Mouse (Mus musculus): ENCODE measurements around the gene Glb1. TPM values are rescaled to one million over a fixed set of nuclear protein-coding genes. Genes with fewer than 3 reads are reported as not detected.
"Not testable (repeated sequence)": the region's sequence is repeated elsewhere in the genome, so short reads cannot be mapped to it uniquely, and the experiment has no call there.

Gene Glb1
- polyA plus RNA-seq (2015; fragmentation: Nextera tagmentation; extraction: Ambion mirVana): 51.7 and 53.6 TPM in 2 replicates

- peak; percentile 99 for ATAC-seq (ENCODE audit: low read depth)
- 0% methylated on average over 70 of the region's 73 CpGs for WGBS
- Histone ChIP-seq H3K9ac (ENCODE audit: low read length) (peak within 1 kb of the TSS; percentile 86), H3K36me3 (ENCODE audit: control insufficient read depth, insufficient read depth, low read length) (peaks cover 20% of the 10 kb centered on the region), H3K27me3 (ENCODE audit: control insufficient read depth, insufficient read depth, low read depth, low read length) (no peaks in the 10 kb centered on the region), H3K4me3 (ENCODE audit: low read length) (peak within 1 kb of the TSS; percentile 64), H3K9me3 (ENCODE audit: control insufficient read depth, low read length) (peaks cover 7% of the 10 kb centered on the region; the same call in 1 of the 2 replicates), H3K4me2 (ENCODE audit: low read depth, low read length) (peak within 1 kb of the TSS; percentile 90), H3K27ac (ENCODE audit: low read length) (peak within 1 kb of the TSS; percentile 86), H3K4me1 (replicated peaks; ENCODE audit: control insufficient read depth, insufficient read depth, low read length) (peaks cover 11% of the 10 kb centered on the region)
Observed at GRCm38 (mm10) chr9:114400949-114401684, at the start of gene Glb1, which contains the start of gene Tmppe. Glb1 (plus strand) TSS chr9:114401076. Tmppe (plus strand) TSS chr9:114401105.

- peaks cover 4% of the 10 kb centered on the region; the same call in 1 of the 2 replicates for H3K4me1 ChIP-seq (replicated peaks; ENCODE audit: control insufficient read depth, insufficient read depth, low read length)
- peak overlapping the region; percentile 97 for H3K4me2 ChIP-seq (ENCODE audit: low read depth, low read length)
- peak overlapping the region; percentile 69 for H3K9ac ChIP-seq (ENCODE audit: low read length)
- H3K9me3 ChIP-seq (ENCODE audit: control insufficient read depth, low read length): no peaks in the 10 kb centered on the region
- H3K36me3 ChIP-seq (ENCODE audit: control insufficient read depth, insufficient read depth, low read length): no peaks in the 10 kb centered on the region
- peak overlapping the region; percentile 43; the same call in 1 of the 2 replicates for H3K27ac ChIP-seq (ENCODE audit: low read length)
- H3K4me3 ChIP-seq (ENCODE audit: low read length): peak overlapping the region; percentile 59
- whole genome bisulfite sequencing: under 1% methylated on average over 48 of the region's 48 CpGs
- peak; percentile 90 for ATAC-seq (ENCODE audit: low read depth)
- H3K27me3 ChIP-seq (ENCODE audit: control insufficient read depth, insufficient read depth, low read depth, low read length): no peaks in the 10 kb centered on the region
Observed at GRCm38 (mm10) chr9:114367783-114368470, 32.9 kb upstream of the Glb1 start.

GRCm38 (mm10) chr9:114368471-114368858 lies 32.4 kb upstream of the Glb1 start:
- ATAC-seq (ENCODE audit: low read depth): peak; percentile 20; the same call in 1 of the 2 replicates
- 11% methylated on average over 12 of the region's 12 CpGs for WGBS

DNA sequence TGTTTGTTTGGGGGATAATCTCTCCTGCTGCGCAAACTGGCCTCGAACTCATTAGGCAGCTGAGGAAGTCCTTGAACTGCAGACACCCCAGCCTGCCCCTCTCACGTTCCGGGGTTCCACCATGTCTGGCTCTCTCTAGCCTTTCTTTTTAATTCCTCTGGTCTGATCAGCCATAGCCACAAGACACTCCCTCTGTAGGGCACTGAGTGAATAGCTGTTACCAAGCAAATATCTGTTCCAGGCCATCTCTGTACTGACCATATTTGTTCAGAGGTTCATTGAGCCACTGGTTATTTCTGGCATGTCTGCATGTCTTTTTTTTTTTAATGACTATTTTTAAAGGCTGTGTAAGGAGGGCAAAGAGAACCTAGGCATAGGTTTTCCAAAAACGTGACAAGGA lies 31.5 kb upstream of the Glb1 start:
- not testable (repeated sequence) for H3K27me3 ChIP-seq (ENCODE audit: control insufficient read depth, insufficient read depth, low read depth, low read length); H3K4me2 ChIP-seq (ENCODE audit: low read depth, low read length); H3K4me3 ChIP-seq (ENCODE audit: low read length); H3K4me1 ChIP-seq (replicated peaks; ENCODE audit: control insufficient read depth, insufficient read depth, low read length); H3K36me3 ChIP-seq (ENCODE audit: control insufficient read depth, insufficient read depth, low read length); H3K9me3 ChIP-seq (ENCODE audit: control insufficient read depth, low read length); H3K9ac ChIP-seq (ENCODE audit: low read length); ATAC-seq (ENCODE audit: low read depth); H3K27ac ChIP-seq (ENCODE audit: low read length)
- WGBS: 52% methylated on average over 5 of the region's 5 CpGs

More at GRCm38 (mm10) chr9:114368471-114368858, 32.4 kb upstream of the Glb1 start:
- Histone ChIP-seq H3K36me3 (ENCODE audit: control insufficient read depth, insufficient read depth, low read length) (0 out of 2 replicates have a peak, but pooled peaks cover under 1% of the 10 kb centered on the region), H3K27ac (ENCODE audit: low read length) (peak overlapping the region; percentile 16; the same call in 1 of the 2 replicates), H3K4me2 (ENCODE audit: low read depth, low read length) (peak overlapping the region; percentile 97), H3K9ac (ENCODE audit: low read length) (peak overlapping the region; percentile 69), H3K9me3 (ENCODE audit: control insufficient read depth, low read length) (no peaks in the 10 kb centered on the region), H3K4me3 (ENCODE audit: low read length) (peak overlapping the region; percentile 59), H3K27me3 (ENCODE audit: control insufficient read depth, insufficient read depth, low read depth, low read length) (no peaks in the 10 kb centered on the region), H3K4me1 (replicated peaks; ENCODE audit: control insufficient read depth, insufficient read depth, low read length) (peaks cover 4% of the 10 kb centered on the region; the same call in 1 of the 2 replicates)

- not testable (repeated sequence) for H3K4me2 ChIP-seq (ENCODE audit: low read depth, low read length); ATAC-seq (ENCODE audit: low read depth)
- WGBS: 26% methylated on average over 5 of the region's 5 CpGs
Observed at GRCm38 (mm10) chr9:114371717-114372116, 29.2 kb upstream of the Glb1 start.

GRCm38 (mm10) chr9:114375276-114375962 lies 25.5 kb upstream of the Glb1 start:
- H3K4me1 ChIP-seq (replicated peaks; ENCODE audit: control insufficient read depth, insufficient read depth, low read length): no peaks in the 10 kb centered on the region
- ATAC-seq (ENCODE audit: low read depth): no peak
- H3K4me3 ChIP-seq (ENCODE audit: low read length): no peak overlapping the region
- H3K4me2 ChIP-seq (ENCODE audit: low read depth, low read length): no peak overlapping the region
- H3K9me3 ChIP-seq (ENCODE audit: control insufficient read depth, low read length): no peaks in the 10 kb centered on the region
- 86% methylated on average over 10 of the region's 10 CpGs for WGBS
- H3K27ac ChIP-seq (ENCODE audit: low read length): no peak overlapping the region
- H3K36me3 ChIP-seq (ENCODE audit: control insufficient read depth, insufficient read depth, low read length): peaks cover 12% of the 10 kb centered on the region
- no peak overlapping the region for H3K9ac ChIP-seq (ENCODE audit: low read length)
- no peaks in the 10 kb centered on the region for H3K27me3 ChIP-seq (ENCODE audit: control insufficient read depth, insufficient read depth, low read depth, low read length)

More at GRCm38 (mm10) chr9:114371717-114372116, 29.2 kb upstream of the Glb1 start:
- H3K4me1 ChIP-seq (replicated peaks; ENCODE audit: control insufficient read depth, insufficient read depth, low read length); H3K27me3 ChIP-seq (ENCODE audit: control insufficient read depth, insufficient read depth, low read depth, low read length); H3K36me3 ChIP-seq (ENCODE audit: control insufficient read depth, insufficient read depth, low read length); H3K9me3 ChIP-seq (ENCODE audit: control insufficient read depth, low read length); H3K9ac ChIP-seq (ENCODE audit: low read length); H3K27ac ChIP-seq (ENCODE audit: low read length); H3K4me3 ChIP-seq (ENCODE audit: low read length): not testable (repeated sequence)

DNA sequence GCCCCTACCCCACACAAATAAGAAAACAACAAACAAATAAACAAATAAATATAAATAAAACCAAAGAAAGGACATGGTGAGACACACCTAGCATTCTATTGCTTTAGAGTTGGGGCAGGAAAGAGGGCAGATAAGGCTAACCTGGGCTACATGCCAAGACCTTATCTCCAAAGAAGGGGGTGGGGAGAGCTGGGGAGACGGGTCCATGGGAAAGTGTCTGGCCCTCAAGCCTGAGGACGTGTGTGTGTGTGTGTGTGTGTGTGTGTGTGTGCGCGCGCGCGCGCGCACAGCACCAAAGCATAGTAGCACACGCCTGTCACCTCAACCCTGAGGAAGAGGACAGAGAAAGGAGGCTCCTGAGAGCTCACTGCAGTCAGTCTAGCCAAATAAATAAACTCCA lies 23.7 kb upstream of the Glb1 start:
- WGBS: 74% methylated on average over 10 of the region's 10 CpGs
- no peak overlapping the region for H3K4me3 ChIP-seq (ENCODE audit: low read length)
- no peak overlapping the region for H3K4me2 ChIP-seq (ENCODE audit: low read depth, low read length)
- no peaks in the 10 kb centered on the region for H3K27me3 ChIP-seq (ENCODE audit: control insufficient read depth, insufficient read depth, low read depth, low read length)
- H3K36me3 ChIP-seq (ENCODE audit: control insufficient read depth, insufficient read depth, low read length): peaks cover 14% of the 10 kb centered on the region
- H3K4me1 ChIP-seq (replicated peaks; ENCODE audit: control insufficient read depth, insufficient read depth, low read length): no peaks in the 10 kb centered on the region
- no peak overlapping the region for H3K27ac ChIP-seq (ENCODE audit: low read length)
- no peaks in the 10 kb centered on the region for H3K9me3 ChIP-seq (ENCODE audit: control insufficient read depth, low read length)
- ATAC-seq (ENCODE audit: low read depth): 0 out of 2 replicates have a peak, but pooled peaks have one; percentile 15
- no peak overlapping the region for H3K9ac ChIP-seq (ENCODE audit: low read length)

GRCm38 (mm10) chr9:114379871-114380270 lies 21.0 kb upstream of the Glb1 start:
- Histone ChIP-seq H3K27ac (ENCODE audit: low read length) (no peak overlapping the region), H3K4me3 (ENCODE audit: low read length) (no peak overlapping the region), H3K9ac (ENCODE audit: low read length) (no peak overlapping the region), H3K36me3 (ENCODE audit: control insufficient read depth, insufficient read depth, low read length) (peaks cover 20% of the 10 kb centered on the region), H3K9me3 (ENCODE audit: control insufficient read depth, low read length) (no peaks in the 10 kb centered on the region), H3K4me2 (ENCODE audit: low read depth, low read length) (no peak overlapping the region), H3K4me1 (replicated peaks; ENCODE audit: control insufficient read depth, insufficient read depth, low read length) (no peaks in the 10 kb centered on the region), H3K27me3 (ENCODE audit: control insufficient read depth, insufficient read depth, low read depth, low read length) (no peaks in the 10 kb centered on the region)
- 79% methylated on average over 12 of the region's 12 CpGs for WGBS
- ATAC-seq (ENCODE audit: low read depth): no peak
